Mouse (Mus musculus) heart, embryonic 10.5 days (tissue): ENCODE measurements around the gene Rubcnl. TPM values are rescaled to one million over a fixed set of nuclear protein-coding genes. Genes with fewer than 3 reads are reported as not detected.
A peak's percentile ranks its signal among the peaks of the same experiment; 100 is the strongest.

ENCODE experiments used
- DNase-seq: peaks from one replicate; pipeline ENCODE4 v3.0.0-alpha.2; 2017; ENCODE audit warnings: low spot score
- H3K27ac ChIP-seq: fragments of 300-500 bp; sonication (generic); 2 replicates; pipeline ENCODE4 v1.5.1; 2016; ENCODE audit warnings: mild to moderate bottlenecking
- H3K27me3 ChIP-seq: fragments of 300-500 bp; sonication (generic); 2 replicates; pipeline ENCODE4 v1.6.1; 2016; ENCODE audit warnings: mild to moderate bottlenecking; ENCODE audit not compliant: poor library complexity, insufficient read depth, severe bottlenecking
- H3K36me3 ChIP-seq: fragments of 300-500 bp; sonication (generic); 2 replicates; pipeline ENCODE4 v1.6.1; 2016; ENCODE audit warnings: mild to moderate bottlenecking, moderate library complexity
- H3K4me1 ChIP-seq: fragments of 300-500 bp; sonication (generic); 2 replicates; pipeline ENCODE4 v1.6.1; 2016; ENCODE audit warnings: mild to moderate bottlenecking
- H3K4me3 ChIP-seq: fragments of 300-500 bp; sonication (generic); 2 replicates; pipeline ENCODE4 v1.5.1; 2016; ENCODE audit warnings: mild to moderate bottlenecking, moderate library complexity
- H3K9me3 ChIP-seq: fragments of 300-500 bp; sonication (generic); 2 replicates; pipeline ENCODE4 v1.6.1; 2016; ENCODE audit warnings: mild to moderate bottlenecking, moderate library complexity
- WGBS: fragments of 180-500 bp; shearing (Covaris S2); methylation state at CpG from one replicate; pipeline ENCODE4 v1.1.7; 2016; 5-methylcytosine and 5-hydroxymethylcytosine counted together
- polyA plus RNA-seq: library from polyadenylated mRNA; unstranded; fragments of >200 nt; fragmentation: Nextera tagmentation; extraction: Ambion mirVana; gene quantifications from 2 replicates; pipeline ENCODE4 v1.2.1, GENCODE M21; 2016

The Rubcnl gene
- polyA plus RNA-seq, 1 experiment from 2014 or later, result 0.40 TPM

DNA sequence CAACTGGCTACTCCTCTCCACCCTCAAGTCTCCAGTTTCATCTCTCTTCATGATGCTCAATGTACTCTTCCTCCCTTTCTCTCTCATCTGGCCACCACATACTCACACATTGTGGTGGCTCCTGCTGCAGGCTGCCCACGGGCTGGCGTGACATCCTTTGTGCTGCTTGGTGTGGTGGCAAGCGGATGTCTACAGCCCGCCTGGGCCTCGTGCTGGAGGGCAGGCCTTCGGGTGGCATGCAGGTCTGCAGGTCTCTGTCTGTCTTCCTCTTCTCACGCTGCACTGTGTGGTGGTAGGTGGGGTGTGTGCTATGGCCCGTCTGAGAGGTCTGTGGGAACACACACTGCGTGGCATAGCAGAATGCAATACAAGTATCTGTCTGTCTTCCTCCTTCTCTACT, 6.7 kb downstream of the Rubcnl start:
- Histone ChIP-seq H3K36me3 (no peaks in the 10 kb centered on the region), H3K4me3 (no peak overlapping the region), H3K27ac (no peak overlapping the region), H3K27me3 (no peaks in the 10 kb centered on the region), H3K4me1 (peaks cover 6% of the 10 kb centered on the region; the same call in 1 of the 2 replicates), H3K9me3 (no peaks in the 10 kb centered on the region)
- no peak for DNase-seq
- WGBS, result 86% methylated on average over 9 of the region's 9 CpGs

GRCm38 (mm10) chr14:75024793-75025710, 9.2 kb downstream of the Rubcnl start:
- Histone ChIP-seq H3K4me1 (peaks cover 3% of the 10 kb centered on the region; the same call in 1 of the 2 replicates), H3K4me3 (no peak overlapping the region), H3K36me3 (no peaks in the 10 kb centered on the region), H3K27me3 (no peaks in the 10 kb centered on the region), H3K27ac (no peak overlapping the region), H3K9me3 (no peaks in the 10 kb centered on the region)
- DNase-seq, result no peak
- WGBS, result 80% methylated on average over 8 of the region's 8 CpGs

- 75% methylated on average over 7 of the region's 7 CpGs for WGBS
- H3K4me3 ChIP-seq, result no peak overlapping the region
These were observed 14.9 kb downstream of the Rubcnl start for GRCm38 (mm10) chr14:75030764-75031163.

DNA sequence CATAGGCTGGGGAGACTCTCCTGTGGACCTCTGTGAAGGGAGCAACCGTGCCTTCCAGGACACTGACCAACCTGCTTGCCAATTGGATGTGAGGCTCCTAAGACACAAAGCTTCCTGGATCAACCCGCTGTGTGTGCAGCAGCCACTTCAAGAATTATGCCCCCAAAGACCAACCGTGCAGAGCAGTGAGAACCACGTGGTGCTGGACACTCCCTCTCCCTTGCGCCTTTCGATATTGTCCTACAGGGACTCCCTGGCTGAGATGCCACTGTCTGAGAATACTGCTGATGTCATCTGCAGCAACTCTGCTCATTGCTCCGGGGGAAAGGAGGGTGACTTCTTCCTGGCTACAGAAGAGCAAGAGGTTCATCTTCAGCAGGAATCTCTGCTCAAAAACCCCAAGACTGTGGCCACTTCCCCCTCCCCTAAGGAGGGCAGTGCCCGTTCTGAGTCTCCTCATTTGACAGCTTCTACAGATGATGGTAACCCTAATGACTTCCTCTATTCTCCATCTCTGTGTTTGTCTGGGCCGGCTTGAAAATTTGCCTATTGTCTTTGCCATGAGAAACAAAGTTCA, 16.3 kb downstream of the Rubcnl start:
- Histone ChIP-seq H3K27ac (no peak overlapping the region), H3K36me3 (no peaks in the 10 kb centered on the region), H3K9me3 (no peaks in the 10 kb centered on the region), H3K4me1 (no peaks in the 10 kb centered on the region), H3K4me3 (no peak overlapping the region), H3K27me3 (no peaks in the 10 kb centered on the region)
- DNase-seq, result no peak
- 77% methylated on average over 9 of the region's 9 CpGs for WGBS

More at GRCm38 (mm10) chr14:75030764-75031163, 14.9 kb downstream of the Rubcnl start:
- H3K9me3 ChIP-seq, result no peaks in the 10 kb centered on the region
- DNase-seq, result no peak
- no peaks in the 10 kb centered on the region for H3K4me1 ChIP-seq
- H3K36me3 ChIP-seq, result no peaks in the 10 kb centered on the region
- no peak overlapping the region for H3K27ac ChIP-seq
- no peaks in the 10 kb centered on the region for H3K27me3 ChIP-seq

DNA sequence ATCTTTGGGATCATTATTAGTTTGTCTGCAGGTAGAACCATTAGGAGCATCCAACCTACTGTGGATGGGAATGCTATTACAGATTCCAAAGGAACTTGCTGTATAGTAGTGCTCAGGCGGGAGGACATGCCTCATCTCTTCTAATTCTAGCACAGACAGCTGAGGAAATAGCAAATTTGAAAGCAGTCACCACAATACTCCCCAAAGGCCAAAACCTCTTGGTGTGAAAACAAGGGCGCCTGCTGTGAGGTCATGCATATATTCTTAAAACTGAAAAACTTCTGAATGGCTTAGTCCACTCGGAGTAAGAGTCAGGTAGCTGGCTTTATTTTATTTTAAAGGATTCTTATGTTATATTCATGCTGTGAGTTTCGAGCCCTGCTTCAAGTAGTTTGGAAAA, 16.9 kb downstream of the Rubcnl start:
- no peak overlapping the region for H3K27ac ChIP-seq
- DNase-seq, result no peak
- 71% methylated on average over 4 of the region's 4 CpGs for WGBS
- H3K9me3 ChIP-seq, result no peaks in the 10 kb centered on the region
- H3K27me3 ChIP-seq, result no peaks in the 10 kb centered on the region
- H3K4me1 ChIP-seq, result no peaks in the 10 kb centered on the region
- no peak overlapping the region for H3K4me3 ChIP-seq
- H3K36me3 ChIP-seq, result no peaks in the 10 kb centered on the region

GRCm38 (mm10) chr14:75034240-75034639, 18.4 kb downstream of the Rubcnl start:
- Histone ChIP-seq H3K36me3 (no peaks in the 10 kb centered on the region), H3K27ac (no peak overlapping the region), H3K4me1 (no peaks in the 10 kb centered on the region), H3K4me3 (no peak overlapping the region), H3K9me3 (no peaks in the 10 kb centered on the region), H3K27me3 (no peaks in the 10 kb centered on the region)
- DNase-seq, result no peak
- WGBS, result 71% methylated on average over 3 of the region's 3 CpGs

DNA sequence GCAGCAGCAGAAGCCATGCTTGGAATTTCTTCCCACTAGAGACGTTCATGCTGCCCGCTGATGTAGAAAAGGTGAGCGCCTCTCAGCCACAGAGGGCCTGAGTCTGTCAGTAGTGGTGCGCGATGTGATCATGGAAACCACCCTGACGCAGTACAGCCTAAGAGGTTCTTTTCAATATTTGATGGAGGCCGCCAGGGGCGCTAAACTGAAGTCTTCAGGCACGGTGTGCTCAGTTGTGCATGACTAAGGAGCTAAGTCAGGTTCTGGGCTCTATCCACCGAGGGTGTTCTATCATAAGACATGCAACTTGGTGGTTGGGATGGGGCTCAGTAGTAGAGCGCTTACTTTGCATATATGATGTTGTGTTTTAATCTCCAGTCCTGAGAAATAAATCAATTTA, 19.6 kb downstream of the Rubcnl start:
- no peak overlapping the region for H3K27ac ChIP-seq
- no peaks in the 10 kb centered on the region for H3K4me1 ChIP-seq
- H3K4me3 ChIP-seq, result no peak overlapping the region
- no peaks in the 10 kb centered on the region for H3K36me3 ChIP-seq
- no peaks in the 10 kb centered on the region for H3K27me3 ChIP-seq
- WGBS, result 61% methylated on average over 11 of the region's 11 CpGs
- no peaks in the 10 kb centered on the region for H3K9me3 ChIP-seq
- no peak for DNase-seq

- H3K4me1 ChIP-seq, result no peaks in the 10 kb centered on the region
- 58% methylated on average over 7 of the region's 7 CpGs for WGBS
- H3K36me3 ChIP-seq, result no peaks in the 10 kb centered on the region
- no peaks in the 10 kb centered on the region; the same call in 1 of the 2 replicates for H3K27me3 ChIP-seq
- H3K4me3 ChIP-seq, result no peak overlapping the region
- no peak for DNase-seq
- H3K27ac ChIP-seq, result no peak overlapping the region
- H3K9me3 ChIP-seq, result no peaks in the 10 kb centered on the region
These were observed 29.4 kb downstream of the Rubcnl start for GRCm38 (mm10) chr14:75045184-75045583.

DNA sequence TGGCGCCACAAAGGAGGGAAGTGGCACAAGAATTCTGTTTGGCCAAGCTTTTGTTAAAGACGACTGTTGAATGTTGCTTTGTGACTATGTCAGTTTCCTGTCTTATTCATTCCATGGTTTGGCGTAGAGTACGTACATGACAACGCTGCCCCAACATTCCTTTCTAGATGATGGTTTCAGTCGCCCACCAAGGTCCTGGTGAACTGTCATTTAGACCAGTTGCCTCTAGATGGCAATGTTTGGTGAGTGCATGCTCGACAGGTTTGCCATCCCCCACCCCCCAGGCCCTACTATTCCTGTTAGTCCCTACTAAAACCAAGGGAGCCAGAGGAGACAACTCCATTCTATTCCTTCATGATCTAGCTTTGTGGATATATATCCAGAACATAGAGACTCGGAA, 36.6 kb downstream of the Rubcnl start:
- no peaks in the 10 kb centered on the region for H3K9me3 ChIP-seq
- H3K36me3 ChIP-seq, result no peaks in the 10 kb centered on the region
- H3K27me3 ChIP-seq, result no peaks in the 10 kb centered on the region; the same call in 1 of the 2 replicates
- H3K4me3 ChIP-seq, result no peak overlapping the region
- H3K4me1 ChIP-seq, result 0 out of 2 replicates have a peak, but pooled peaks cover 3% of the 10 kb centered on the region
- DNase-seq, result no peak
- 54% methylated on average over 8 of the region's 8 CpGs for WGBS
- H3K27ac ChIP-seq, result no peak overlapping the region

DNA sequence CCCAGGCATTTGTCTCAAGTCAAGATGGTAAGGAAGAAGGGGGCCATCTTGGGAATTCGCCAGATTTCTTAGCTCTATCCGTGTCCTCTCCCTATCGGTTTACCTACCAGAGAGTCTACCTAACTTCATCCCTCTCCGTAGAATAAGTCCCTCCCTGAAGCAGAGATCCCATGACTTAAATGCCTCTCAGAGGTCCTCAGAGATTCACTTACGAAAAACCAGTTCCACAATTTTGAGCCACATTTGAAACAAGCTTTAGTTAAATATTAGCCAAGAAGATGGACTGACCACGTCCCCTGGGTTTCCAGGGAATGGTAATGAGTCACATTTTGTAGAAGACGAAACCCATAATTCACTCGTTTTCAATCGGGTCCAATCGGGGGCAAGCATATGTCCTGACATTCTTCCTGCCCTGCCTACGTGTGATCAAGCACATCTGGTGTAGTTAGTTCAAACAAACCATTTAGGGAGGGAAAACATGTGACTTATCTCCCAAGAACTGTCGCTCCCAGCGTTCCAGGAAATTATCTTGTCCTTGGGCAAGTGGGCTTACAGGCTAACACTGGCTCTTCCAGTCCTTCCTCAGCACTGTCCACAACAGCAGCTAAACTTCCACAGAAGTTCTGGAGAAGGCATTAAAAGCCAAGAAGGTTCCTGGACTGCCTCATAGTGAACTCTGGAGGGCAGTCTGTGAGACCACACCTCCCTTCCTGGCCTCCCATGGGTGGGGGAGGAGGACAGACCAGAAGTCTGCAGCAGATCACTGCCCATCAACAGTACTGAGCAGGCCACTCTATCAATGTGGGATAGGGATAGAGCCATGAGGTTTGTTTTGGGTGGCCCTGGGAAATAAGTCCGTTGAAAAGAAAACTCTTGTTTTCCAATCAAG, 38.9 kb downstream of the Rubcnl start:
- no peak for DNase-seq
- H3K36me3 ChIP-seq, result no peaks in the 10 kb centered on the region
- H3K9me3 ChIP-seq, result no peaks in the 10 kb centered on the region
- no peak overlapping the region for H3K4me3 ChIP-seq
- no peaks in the 10 kb centered on the region for H3K27me3 ChIP-seq
- 0 out of 2 replicates have a peak, but pooled peaks cover 3% of the 10 kb centered on the region for H3K4me1 ChIP-seq
- H3K27ac ChIP-seq, result no peak overlapping the region
- 71% methylated on average over 14 of the region's 14 CpGs for WGBS

- Histone ChIP-seq H3K27me3 (no peaks in the 10 kb centered on the region), H3K27ac (no peak overlapping the region), H3K36me3 (no peaks in the 10 kb centered on the region), H3K4me3 (no peak overlapping the region), H3K9me3 (no peaks in the 10 kb centered on the region), H3K4me1 (0 out of 2 replicates have a peak, but pooled peaks cover 3% of the 10 kb centered on the region)
- DNase-seq, result no peak
- 70% methylated on average over 9 of the region's 9 CpGs for WGBS
These were observed 41.1 kb downstream of the Rubcnl start for GRCm38 (mm10) chr14:75056861-75057431.

DNA sequence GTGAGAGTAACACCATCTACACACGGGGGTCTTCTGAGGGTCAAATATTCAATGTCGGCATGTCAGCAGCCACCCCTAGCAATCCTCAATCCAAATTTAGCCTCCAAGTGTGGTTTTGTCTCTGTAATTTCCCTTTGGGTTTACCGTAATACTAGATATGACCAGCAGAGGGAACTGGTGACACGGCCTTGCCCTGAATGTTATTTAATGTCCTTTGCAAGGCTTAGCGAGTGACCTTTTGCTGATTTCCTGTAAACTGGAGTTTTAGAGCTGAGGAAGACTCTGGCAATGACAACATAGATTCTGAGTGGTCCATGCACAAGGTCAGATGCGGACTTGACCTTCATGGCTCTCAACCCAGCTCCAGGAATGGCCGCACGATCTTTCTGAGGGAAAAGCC, 44.7 kb downstream of the Rubcnl start:
- no peak for DNase-seq
- no peak overlapping the region for H3K4me3 ChIP-seq
- peak overlapping the region; percentile 52; the same call in 1 of the 2 replicates for H3K27ac ChIP-seq
- WGBS, result 30% methylated on average over 8 of the region's 8 CpGs
- no peaks in the 10 kb centered on the region for H3K27me3 ChIP-seq
- H3K9me3 ChIP-seq, result no peaks in the 10 kb centered on the region
- no peaks in the 10 kb centered on the region for H3K36me3 ChIP-seq
- H3K4me1 ChIP-seq, result 0 out of 2 replicates have a peak, but pooled peaks cover 3% of the 10 kb centered on the region
